Mouse (Mus musculus): ENCODE data around the gene Pdf.

DNA sequence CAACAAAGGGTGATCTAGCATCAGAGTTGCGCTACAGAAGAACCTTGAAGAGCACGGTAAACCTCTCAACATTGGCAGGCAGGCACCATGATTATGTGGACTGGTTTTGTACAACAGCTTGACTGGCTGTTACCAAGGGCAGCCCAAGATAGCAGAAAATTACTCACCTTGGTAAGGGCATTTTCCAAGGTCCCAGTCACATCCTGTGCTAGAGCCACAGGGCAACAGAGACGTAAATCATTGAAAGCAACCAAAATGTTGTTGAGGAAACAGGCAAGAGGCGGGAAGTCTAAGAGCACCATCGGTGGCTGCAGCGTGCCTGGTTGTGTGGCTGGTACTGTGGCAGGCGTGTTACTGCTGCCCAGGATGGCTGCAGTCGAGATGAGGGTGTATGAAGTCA, 3.6 kb upstream of the Pdf start:
- no peak for TF ChIP-seq CTCF (IDR thresholded peaks at IDR 0.05; ENCODE audit: low read depth, low read length)
- no peak for TF ChIP-seq POLR2A (IDR thresholded peaks at IDR 0.05; ENCODE audit: extremely low read depth, insufficient read depth, low read length)

All from liver, adult 2 months (tissue).